Mouse (Mus musculus) thymus, adult 2 months (tissue): ENCODE results near the gene Klhl2.

Experiments
- CTCF ChIP-seq: fragments of 200-500 bp; IDR thresholded peaks from 2 replicates; pipeline ENCODE4 v1.5.1; 2012; ENCODE audit warnings: mild to moderate bottlenecking, control low read depth, low read length, moderate library complexity, borderline replicate concordance; ENCODE audit not compliant: control insufficient read depth, poor library complexity, insufficient read depth; ENCODE audit errors: extremely low read depth
- POLR2A ChIP-seq: fragments of 200-500 bp; IDR thresholded peaks from 2 replicates; pipeline ENCODE4 v1.6.1; 2012; ENCODE audit warnings: mild to moderate bottlenecking, low read length, control low read depth, moderate library complexity; ENCODE audit not compliant: control insufficient read depth, poor library complexity, insufficient read depth; ENCODE audit errors: extremely low read depth

- TF ChIP-seq POLR2A, result no peak
- no peak for TF ChIP-seq CTCF
Measured at GRCm38 (mm10) chr8:64880619-64881200, 30.9 kb upstream of the Klhl2 start.
